Mouse (Mus musculus): Measurements from ENCODE around the gene Amfr. TPM values are rescaled to one million over a fixed set of nuclear protein-coding genes. Genes with fewer than 3 reads are reported as not detected.
"Not testable (repeated sequence)": the region's sequence is repeated elsewhere in the genome, so short reads cannot be mapped to it uniquely, and the experiment has no call there.

The Amfr gene
- 73.3 and 87.2 TPM in 2 replicates for polyA plus RNA-seq (2012; rRNA removed)

DNA sequence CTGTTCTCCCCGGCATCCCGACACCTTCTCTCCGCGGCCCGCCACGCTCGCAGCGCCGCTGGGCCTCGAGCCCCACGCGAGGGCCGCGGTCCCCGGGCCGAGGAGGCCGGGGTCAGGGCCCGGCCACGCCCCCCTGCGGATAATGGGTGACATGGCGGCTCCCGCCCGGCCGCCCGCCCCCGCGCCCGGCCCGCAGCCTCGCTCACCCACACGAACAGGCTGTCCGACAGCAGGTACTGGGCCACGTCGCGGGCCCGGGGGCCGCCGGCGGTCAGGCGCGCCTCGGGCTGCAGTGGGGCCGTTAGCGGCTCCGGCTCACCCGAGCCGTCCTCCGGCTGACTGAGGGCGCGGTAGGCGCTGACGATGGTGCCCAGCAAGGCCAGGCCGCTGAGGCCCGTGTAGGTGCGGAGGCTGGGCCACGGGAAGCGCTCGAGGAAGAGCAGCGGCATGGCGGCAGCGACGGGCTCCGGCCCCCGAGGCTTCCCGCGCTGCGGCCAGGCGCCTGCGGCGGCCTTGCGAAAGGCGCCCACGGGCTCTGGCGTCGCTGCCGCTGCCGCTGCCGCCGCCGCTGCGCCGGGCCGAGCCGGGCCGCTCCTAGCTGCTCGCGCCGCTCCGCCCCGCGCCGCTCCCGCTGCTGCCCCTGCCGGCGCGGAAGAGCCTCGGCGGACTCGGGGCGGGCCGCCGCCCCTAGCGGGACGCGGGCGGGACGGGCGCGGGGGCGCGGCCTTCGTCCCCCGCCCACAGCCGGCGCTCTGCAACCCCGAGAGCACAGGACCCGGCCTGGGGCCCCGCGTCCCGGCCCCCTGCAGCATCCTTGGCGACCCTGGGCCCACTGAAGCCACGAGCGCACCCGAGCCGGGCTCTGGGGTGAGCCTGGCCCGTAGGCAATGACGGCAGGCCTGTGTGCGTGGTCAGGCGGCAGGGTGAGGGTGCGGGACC is at the start of gene Amfr:
TSS of gene Amfr (minus strand) at position 830 of the 939 bp plus-strand sequence.
- DNase-seq (ENCODE audit: low read depth, low spot score) = no peak

DNA sequence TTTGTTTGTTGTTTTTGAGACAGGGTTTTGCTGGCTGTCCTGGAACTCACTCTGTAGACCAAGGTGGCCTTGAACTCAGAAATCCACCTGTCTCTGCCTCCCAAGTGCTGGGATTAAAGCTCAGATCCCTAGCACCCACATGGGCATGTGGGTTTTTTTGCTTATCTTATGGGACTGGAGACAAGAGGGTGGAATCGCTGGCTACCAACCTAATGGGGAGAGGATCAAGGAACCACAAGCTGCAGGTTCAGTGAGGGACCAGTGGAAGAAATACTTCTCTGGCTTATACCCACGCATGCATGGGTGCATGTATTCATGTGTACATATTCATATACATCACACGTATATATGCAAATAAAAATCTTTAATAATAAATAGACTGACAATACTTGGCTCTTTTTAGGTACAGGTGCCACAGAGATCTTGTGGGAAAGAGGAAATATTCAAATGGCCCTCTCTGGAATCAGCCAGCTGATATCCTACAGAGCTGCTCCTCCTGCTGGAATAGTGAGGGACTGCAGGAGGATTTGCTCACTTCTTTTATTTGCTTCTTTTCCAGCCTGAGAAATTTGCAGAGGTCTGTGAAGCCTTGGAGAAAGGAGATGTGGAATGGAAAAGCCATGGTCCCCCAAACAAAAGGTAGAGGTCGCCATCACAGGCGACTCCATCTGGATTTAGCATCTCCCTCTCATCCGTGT is 44.7 kb upstream of the Amfr start:
- DNase-seq (ENCODE audit: low read depth, low spot score) = no peak
- 67% methylated on average over 6 of the region's 6 CpGs for WGBS

More for the DNA sequence above, at the start of gene Amfr:
- under 1% methylated on average over 124 of the region's 130 CpGs for WGBS

DNA sequence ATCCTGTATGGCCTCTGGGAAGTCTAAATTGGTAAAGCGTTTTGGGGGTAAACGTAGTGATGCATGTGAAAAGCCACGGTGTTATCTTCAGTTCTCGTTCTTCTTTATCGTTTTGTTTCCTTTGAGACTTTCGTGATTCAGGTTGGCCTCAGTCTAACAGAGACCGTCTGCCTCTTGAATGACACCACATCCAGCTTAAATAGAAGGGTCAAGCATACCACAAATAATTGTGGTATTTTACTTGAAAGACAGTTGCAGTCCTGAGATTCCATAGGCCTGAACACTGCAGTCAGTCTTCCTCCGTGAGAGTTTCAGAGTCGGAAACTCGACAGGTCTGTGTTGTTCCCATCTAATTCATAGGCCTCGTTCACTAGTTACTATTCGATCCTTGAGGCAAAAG is 40.1 kb upstream of the Amfr start:
- 92% methylated on average over 12 of the region's 12 CpGs for WGBS
- no peak for DNase-seq (ENCODE audit: low read depth, low spot score)

DNA sequence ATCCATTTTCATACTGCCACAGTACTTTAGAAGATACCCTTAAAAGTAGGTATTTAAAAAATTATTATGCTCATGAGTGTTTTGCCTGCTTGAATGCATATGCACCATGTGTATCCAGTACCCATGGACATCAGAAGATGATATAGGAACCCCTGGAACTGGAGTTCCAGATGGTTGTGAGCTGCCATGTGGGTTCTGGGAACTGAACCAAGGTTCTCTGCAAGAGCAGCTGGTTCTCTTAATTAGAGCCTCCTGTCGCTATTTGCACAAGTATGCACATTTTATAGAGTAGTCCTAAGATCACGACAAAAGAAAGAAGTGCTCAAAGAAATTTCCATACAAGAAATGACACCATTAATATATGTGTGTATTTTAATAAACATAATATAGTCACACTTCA is 35.2 kb upstream of the Amfr start:
- DNase-seq (ENCODE audit: low read depth, low spot score) = no peak
- WGBS = 70% methylated on average over 2 of the region's 2 CpGs

DNA sequence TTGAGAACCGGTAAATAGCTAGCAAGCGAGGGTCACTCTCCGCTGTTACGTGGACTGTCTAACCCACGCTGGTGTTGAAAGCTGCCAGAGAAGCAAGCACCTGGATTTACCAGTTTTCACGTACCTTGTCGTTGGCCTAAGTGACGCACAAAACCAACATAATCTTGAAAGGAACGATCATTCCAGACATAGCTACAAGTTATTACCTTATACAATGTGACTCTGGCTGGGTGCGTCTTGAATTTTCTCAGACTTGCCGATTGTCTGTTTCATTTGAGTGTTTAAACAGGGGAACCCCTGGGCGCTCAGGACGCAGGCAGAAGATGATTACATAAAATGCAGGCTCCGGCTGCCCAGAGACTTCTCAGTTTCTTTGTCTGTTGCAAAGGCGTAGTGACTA is 25.2 kb upstream of the Amfr start:
- 2% methylated on average over 15 of the region's 15 CpGs for whole genome bisulfite sequencing
- DNase-seq (ENCODE audit: low read depth, low spot score) = no peak

DNA sequence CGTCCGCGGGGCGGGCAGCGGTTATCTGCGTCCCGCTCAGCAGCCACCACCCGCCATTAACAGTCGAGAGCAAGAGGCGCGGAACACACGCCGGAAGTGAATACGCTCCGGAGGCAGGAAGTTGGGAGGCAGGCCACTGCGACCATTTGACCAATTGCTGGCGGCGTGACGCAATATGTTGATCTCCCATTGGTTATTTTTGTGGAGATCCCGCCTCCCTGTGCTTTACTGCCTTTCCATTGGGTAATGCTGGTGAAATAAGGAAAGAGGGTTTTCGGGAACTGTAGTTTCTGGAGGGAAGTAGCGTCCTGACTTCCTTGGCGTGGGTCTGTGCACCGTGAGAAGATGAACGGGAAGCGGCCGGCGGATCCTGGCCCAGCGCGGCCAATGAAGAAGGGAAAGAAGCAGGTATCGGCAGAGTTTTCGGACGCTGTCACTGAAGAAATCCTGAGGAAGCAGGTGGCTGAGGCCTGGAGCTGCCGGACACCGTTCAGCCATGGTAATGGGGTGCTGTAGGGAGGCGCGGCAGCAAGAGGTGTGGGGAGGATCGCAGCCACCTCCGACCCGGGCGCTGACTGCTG is 24.4 kb upstream of the Amfr start, which contains the start of the genes Nudt21 and Ogfod1:
TSS of gene Nudt21 (minus strand) at position 88 of the 581 bp plus-strand sequence.
TSS of gene Ogfod1 (plus strand) at position 255 of the 581 bp plus-strand sequence.
- WGBS = under 1% methylated on average over 41 of the region's 41 CpGs
- peak; percentile 97 for DNase-seq (ENCODE audit: low read depth, low spot score)

DNA sequence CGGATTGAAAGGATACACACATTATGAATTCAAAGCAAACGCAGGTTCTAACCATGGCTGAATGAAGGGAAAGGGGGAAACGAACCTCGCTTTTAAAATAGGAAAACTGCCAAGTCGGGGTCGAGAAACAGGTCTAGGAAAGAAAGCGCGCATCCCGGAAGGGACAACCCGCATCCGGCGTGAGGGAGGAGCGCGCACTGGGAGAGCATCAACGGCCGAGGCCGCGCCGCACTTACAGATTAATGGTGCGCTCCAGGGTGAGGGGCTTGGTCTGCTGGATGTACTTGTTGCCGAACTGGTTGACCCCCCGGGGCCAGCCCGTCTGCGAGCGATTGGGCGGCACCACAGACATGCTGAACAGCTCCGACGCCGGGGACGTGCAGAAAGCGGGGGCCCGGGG is 23.9 kb upstream of the Amfr start:
- under 1% methylated on average over 27 of the region's 32 CpGs for WGBS
- DNase-seq (ENCODE audit: low read depth, low spot score) = not testable (repeated sequence)

DNA sequence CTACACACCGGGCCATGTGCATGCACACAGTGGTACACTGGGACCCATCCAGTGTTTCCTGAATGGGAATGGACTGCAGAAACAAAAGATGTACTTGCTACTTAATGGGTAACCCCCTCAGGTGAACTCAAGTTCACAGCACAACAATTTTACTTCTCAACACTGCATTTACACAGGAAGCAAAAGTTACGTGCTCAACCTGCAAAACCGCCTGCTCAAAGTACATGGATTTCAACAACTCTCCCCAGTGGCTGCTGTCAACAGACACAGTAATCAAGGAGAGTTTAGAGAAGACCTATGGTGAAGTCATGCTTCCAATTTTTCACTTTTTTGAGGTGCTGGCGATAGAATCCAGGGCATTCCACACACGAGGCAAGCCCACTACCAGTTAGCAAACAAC is 22.6 kb upstream of the Amfr start:
- no peak for DNase-seq (ENCODE audit: low read depth, low spot score)
- 35% methylated on average over 5 of the region's 5 CpGs for WGBS

DNA sequence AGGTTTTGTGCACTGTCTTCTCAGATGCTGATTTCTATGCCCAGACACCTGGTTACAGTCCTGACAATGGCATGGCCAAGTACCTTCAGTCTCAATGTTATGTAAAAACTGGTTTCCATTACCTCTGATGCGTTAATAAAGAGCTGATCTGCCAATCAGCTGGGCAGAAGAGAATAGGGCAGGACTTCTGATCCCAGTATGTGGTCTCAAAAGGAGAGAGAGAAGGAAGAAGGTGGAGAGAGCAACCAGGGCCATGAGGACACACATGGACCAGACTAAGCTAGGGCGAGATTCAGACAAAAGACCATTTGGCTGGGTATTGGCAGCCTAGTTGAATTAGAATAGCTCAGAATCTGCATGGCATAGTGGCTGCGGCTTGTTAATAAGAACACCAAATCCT is 21.0 kb upstream of the Amfr start:
- WGBS = 83% methylated on average over 3 of the region's 3 CpGs
- DNase-seq (ENCODE audit: low read depth, low spot score) = no peak

DNA sequence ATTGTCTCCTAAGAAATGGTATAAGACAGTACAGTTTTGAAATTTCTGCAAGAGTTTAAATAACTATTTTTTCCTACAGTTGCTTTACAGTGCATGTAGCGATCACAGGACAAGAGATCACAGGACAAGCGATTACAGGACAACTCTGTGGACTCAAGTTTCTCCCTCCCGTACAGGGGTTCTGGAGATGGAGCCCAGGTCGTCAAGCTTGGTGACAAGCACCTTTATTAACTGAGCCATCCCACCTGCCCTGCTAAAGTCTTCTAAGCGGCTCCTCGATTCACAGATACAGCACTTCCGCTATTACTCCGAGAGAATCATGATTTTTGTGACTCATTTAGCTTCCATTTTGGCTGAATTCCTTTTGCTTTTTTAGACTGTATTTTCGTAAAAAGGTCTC is 17.1 kb upstream of the Amfr start:
- WGBS = 94% methylated on average over 9 of the region's 9 CpGs

DNA sequence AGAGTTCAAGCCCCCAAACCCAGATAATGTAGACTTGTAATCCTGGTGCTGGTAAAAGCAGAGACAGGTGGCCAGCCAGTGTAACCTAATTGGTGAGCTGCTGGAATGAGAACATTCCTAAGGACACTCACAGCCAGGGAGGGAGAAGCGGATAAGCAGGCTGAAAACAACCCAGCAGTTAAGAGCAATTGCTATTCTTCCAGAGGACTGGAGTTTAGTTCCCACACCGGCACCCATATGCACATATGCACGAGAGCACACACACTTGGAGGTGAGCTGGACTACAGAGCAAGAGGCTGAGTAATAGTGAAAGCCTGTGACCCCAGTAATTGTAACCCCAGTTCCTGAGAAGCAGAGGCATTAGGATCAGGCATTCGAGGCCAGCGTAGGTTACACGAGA is 11.3 kb upstream of the Amfr start:
- no peak for DNase-seq (ENCODE audit: low read depth, low spot score)
- WGBS = 96% methylated on average over 6 of the region's 6 CpGs

More for the DNA sequence above, 17.1 kb upstream of the Amfr start:
- no peak for DNase-seq (ENCODE audit: low read depth, low spot score)

DNA sequence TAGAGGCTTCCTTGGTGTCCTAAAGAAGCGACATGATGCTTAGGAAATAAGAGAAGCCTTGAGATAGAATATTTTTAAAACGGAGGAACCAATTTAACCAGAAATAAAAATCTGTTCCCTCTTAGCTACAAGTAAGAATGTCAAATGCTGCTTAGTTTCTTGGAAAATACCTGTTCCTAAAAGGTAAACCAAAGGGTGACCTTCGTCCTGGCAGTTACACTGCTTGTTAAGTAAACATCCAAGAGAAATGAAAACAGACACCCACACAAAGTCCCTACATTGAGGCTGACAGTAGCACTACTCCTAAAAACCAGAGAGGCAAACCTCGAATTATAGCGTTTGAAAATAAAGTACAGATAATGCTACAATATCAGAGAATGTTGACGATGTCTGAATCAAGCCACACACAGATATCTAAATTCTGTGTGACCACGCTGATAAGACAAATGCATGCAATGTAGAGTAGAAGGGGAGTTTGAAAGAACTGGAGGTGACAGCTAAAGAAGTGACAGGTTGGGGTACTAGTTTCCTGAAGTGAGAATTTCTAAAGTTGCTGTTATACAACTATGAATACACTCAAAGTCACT is 477 bp upstream of the Amfr start:
- DNase-seq (ENCODE audit: low read depth, low spot score) = no peak
- 15% methylated on average over 7 of the region's 7 CpGs for WGBS

DNA sequence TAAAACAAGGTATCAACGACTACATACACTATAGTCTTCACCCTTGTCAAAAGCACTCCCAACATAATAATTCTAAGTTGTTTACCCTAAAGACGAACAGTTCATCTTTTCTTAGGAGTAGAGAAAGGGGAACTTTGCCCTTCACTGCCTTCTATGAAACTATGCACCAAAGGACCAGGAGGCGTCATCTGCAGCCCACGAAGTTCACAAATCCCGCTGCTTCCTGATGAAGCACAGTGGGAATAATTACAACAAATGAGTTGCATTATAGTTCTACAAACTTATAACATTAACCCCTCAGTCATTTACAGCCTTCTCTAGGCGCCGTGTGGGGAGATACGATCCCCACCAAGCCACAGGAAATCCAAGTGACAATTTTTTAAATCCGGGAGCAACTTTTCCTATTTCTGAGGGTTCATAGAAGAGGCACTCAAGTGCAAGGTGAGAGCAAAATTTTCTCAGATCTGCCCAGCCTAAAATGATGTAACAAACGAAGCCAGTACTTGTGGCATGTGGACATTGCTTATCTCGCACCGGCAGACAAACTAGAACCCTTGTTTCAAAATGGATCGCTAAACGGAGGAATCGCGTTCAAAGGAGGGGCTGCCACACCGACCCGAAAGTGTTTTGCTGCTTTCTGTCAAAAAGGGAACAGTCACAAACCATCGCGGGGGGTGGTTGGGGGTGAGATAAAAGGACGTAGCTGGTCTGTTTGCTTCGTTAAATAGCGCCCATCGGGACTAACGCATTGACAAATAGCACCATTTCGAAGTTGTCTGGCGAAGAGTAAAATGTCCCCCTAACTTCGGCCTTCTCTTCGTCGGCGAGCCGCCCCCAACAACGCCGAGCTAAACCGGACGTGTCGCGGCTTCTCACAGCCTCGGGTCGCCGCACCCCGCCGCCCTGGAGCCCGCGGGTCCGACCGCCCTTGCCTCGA is 1.3 kb downstream of the Amfr start:
- no peak for DNase-seq (ENCODE audit: low read depth, low spot score)
- under 1% methylated on average over 48 of the region's 48 CpGs for WGBS

DNA sequence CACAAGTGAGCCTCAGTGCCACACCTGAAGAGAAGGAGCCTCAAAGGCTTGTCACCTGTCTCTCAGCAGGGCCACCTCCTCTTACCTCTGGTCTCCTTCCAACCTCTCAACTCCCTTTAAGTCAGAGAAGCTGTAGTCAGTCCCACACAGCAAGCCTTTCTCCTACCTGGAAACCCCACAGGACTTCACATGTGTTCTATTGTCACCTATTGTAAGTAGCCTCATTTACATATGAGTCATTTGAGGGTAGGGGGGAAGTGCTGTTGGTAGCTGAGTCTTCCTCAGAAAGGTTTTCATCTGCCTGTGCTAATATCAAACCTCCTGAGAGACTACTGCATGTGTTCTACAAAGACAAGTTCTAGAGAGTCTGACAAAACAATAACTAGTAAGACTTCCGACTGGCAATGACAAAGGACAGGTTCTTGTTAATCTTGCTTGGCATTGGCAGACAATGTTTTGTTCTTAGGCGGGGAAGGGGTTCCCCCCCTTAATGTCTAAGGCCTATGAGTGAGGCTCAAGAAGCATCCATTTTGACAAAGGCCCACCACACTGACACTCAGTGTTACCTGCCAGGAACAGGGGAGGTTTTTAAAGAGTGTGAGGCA is 2.4 kb downstream of the Amfr start:
- no peak for DNase-seq (ENCODE audit: low read depth, low spot score)
- 46% methylated on average over 2 of the region's 2 CpGs for WGBS

DNA sequence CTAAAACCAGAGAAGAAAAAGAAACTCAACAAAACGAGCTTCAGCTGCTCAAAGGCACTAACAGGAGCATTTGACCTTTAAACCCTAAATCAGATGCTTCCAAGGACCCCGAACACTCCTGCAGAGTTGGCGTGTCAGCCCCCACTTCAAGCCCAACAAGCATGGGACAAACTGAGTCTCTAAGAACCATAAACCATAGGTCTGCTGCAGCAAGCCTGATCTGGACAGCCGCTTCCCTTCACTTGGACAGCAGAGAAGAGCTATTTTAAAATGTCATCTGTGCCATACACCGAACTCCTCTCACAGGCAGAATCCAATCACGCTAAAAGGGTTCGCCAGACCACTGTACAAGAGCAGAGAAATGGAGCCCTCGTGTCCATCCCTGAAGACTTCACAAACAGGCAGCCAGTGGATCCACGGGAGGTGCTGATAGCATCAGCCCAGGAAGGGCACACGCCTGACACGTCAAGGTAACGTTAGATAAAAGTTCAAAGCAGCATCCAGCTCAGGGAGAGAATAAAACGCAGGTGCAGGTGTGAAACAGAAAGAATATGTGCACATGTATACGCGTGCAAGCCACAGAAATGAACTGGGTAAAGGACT is 3.3 kb downstream of the Amfr start:
- no peak for DNase-seq (ENCODE audit: low read depth, low spot score)
- WGBS = 47% methylated on average over 15 of the region's 15 CpGs

DNA sequence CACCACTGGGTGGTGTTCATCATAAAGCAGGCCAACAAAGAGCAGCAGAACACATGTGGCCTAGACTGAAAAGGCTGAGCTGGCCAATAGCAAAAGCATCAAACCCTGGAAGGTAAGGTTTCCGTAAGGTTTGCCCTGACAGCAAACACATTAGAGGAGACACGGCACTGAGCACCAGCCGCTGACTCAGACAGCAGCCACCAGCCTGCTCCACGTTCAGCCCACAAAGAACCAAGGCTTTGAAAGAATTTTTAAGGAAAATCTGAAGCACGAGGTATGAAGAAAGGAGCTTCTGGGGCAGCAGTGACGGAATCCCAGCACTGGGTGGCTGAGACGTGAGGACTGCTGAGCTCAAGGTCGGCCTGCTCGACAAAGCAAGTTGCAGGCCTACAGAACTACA is 8.5 kb downstream of the Amfr start:
- 87% methylated on average over 9 of the region's 9 CpGs for WGBS
- DNase-seq (ENCODE audit: low read depth, low spot score) = no peak

DNA sequence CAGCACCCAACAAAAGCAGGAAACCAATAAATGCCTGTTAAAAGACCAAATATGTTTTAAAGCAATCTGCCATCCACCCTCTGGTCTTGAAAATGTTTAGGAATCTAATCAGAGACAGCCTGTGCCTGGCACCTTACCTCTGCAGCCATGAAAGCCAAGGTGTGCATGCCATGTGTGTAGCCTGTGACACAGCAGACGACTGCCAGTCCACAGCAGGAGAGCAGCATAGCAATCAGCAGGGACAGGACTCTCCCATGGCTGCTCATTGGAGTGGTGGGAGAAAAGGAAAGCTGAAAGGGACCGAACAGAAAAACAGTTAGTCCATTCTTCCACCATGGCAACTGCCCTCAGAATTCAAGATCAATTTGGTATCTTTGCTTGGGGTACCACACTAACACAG is 13.7 kb downstream of the Amfr start:
- no peak for DNase-seq (ENCODE audit: low read depth, low spot score)
- WGBS = 96% methylated on average over 2 of the region's 2 CpGs

DNA sequence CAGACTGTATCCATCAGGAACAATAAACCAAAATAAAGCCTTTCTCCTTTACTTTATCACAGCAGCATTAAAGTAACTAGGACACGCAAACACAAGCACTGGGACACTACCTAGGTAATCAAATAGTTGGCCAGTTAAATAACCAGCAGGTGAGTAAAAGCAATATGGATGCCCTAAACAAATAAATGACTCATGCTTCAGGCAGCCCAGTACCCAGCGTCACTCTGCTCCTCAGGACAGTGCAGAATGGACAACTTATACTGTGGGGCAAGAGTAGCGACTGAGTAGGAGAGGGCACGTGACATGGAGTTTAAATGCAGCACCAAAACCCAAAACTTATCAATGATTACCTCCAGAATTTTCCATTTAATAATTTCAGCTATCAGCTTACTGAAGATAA is 22.9 kb downstream of the Amfr start:
- DNase-seq (ENCODE audit: low read depth, low spot score) = no peak
- WGBS = 52% methylated on average over 4 of the region's 4 CpGs
